Mouse (Mus musculus): ENCODE data around the gene Olfr1136. TPM values are rescaled to one million over a fixed set of nuclear protein-coding genes. Genes with fewer than 3 reads are reported as not detected.

Olfr1136 gene
- not detected in 2 replicates for polyA plus RNA-seq (2015; fragmentation: Nextera tagmentation; extraction: Ambion mirVana)

GRCm38 (mm10) chr2:87693847-87694246 lies at the start of gene Olfr1136:
Gene Olfr1136 (minus strand): TSS chr2:87693947.

GRCm38 (mm10) chr2:87743452-87743851 lies 49.7 kb upstream of the Olfr1136 start, which contains the start of gene Olfr1140:
Gene Olfr1140 (plus strand): TSS chr2:87743752.

GRCm38 (mm10) chr2:87739878-87740277 lies 46.1 kb upstream of the Olfr1136 start, which contains the start of gene Olfr1138:
Gene Olfr1138 (minus strand): TSS chr2:87739978.

GRCm38 (mm10) chr2:87713079-87713478 lies 19.3 kb upstream of the Olfr1136 start, which contains the start of gene Olfr1137:
Gene Olfr1137 (minus strand): TSS chr2:87713179.

GRCm38 (mm10) chr2:87673564-87673963 lies 20.2 kb downstream of the Olfr1136 start, which contains the start of gene Olfr1135:
Gene Olfr1135 (minus strand): TSS chr2:87673664.

GRCm38 (mm10) chr2:87658360-87658759 lies 35.4 kb downstream of the Olfr1136 start, which contains the start of gene Olfr1134:
Gene Olfr1134 (minus strand): TSS chr2:87658460.

GRCm38 (mm10) chr2:87647274-87647673 lies 46.5 kb downstream of the Olfr1136 start, which contains the start of gene Olfr1133:
Gene Olfr1133 (minus strand): TSS chr2:87647374.

Other genes with a start within 250 kb of the Olfr1136 start
- gene Olfr1126, start 240.0 kb downstream of the Olfr1136 start, polyA plus RNA-seq (2015; fragmentation: Nextera tagmentation; extraction: Ambion mirVana): not detected in 2 replicates
- not detected in 2 replicates for gene Pramel7, start 196.9 kb downstream of the Olfr1136 start, polyA plus RNA-seq (2015; fragmentation: Nextera tagmentation; extraction: Ambion mirVana)
- gene Pramel6, start 187.4 kb downstream of the Olfr1136 start, polyA plus RNA-seq (2015; fragmentation: Nextera tagmentation; extraction: Ambion mirVana): not detected in 2 replicates
- not detected in 2 replicates for gene Olfr153, start 162.2 kb downstream of the Olfr1136 start, polyA plus RNA-seq (2015; fragmentation: Nextera tagmentation; extraction: Ambion mirVana)
- gene Olfr1128, start 148.4 kb downstream of the Olfr1136 start, polyA plus RNA-seq (2015; fragmentation: Nextera tagmentation; extraction: Ambion mirVana): not detected in 2 replicates
- not detected in 2 replicates for gene Olfr1129, start 120.0 kb downstream of the Olfr1136 start, polyA plus RNA-seq (2015; fragmentation: Nextera tagmentation; extraction: Ambion mirVana)
- not detected in 2 replicates for gene Olfr1130, start 87.7 kb downstream of the Olfr1136 start, polyA plus RNA-seq (2015; fragmentation: Nextera tagmentation; extraction: Ambion mirVana)
- gene Olfr1131, start 66.8 kb downstream of the Olfr1136 start, polyA plus RNA-seq (2015; fragmentation: Nextera tagmentation; extraction: Ambion mirVana): not detected in 2 replicates
- gene Olfr1132, start 56.4 kb downstream of the Olfr1136 start, polyA plus RNA-seq (2015; fragmentation: Nextera tagmentation; extraction: Ambion mirVana): not detected in 2 replicates
- gene Olfr1133, start 46.6 kb downstream of the Olfr1136 start, polyA plus RNA-seq (2015; fragmentation: Nextera tagmentation; extraction: Ambion mirVana): not detected in 2 replicates
- not detected in 2 replicates for gene Olfr1134, start 35.5 kb downstream of the Olfr1136 start, polyA plus RNA-seq (2015; fragmentation: Nextera tagmentation; extraction: Ambion mirVana)
- not detected in 2 replicates for gene Olfr1135, start 20.3 kb downstream of the Olfr1136 start, polyA plus RNA-seq (2015; fragmentation: Nextera tagmentation; extraction: Ambion mirVana)
- not detected in 2 replicates for gene Olfr1137, start 19.2 kb upstream of the Olfr1136 start, polyA plus RNA-seq (2015; fragmentation: Nextera tagmentation; extraction: Ambion mirVana)
- not detected in 2 replicates for gene Olfr1138, start 46.0 kb upstream of the Olfr1136 start, polyA plus RNA-seq (2015; fragmentation: Nextera tagmentation; extraction: Ambion mirVana)
- gene Olfr1140, start 49.8 kb upstream of the Olfr1136 start, polyA plus RNA-seq (2015; fragmentation: Nextera tagmentation; extraction: Ambion mirVana): not detected in 2 replicates
- not detected in 2 replicates for gene Olfr1141, start 60.0 kb upstream of the Olfr1136 start, polyA plus RNA-seq (2015; fragmentation: Nextera tagmentation; extraction: Ambion mirVana)
- not detected in 2 replicates for gene Olfr152, start 85.5 kb upstream of the Olfr1136 start, polyA plus RNA-seq (2015; fragmentation: Nextera tagmentation; extraction: Ambion mirVana)
- not detected in 2 replicates for gene Olfr1143, start 106.6 kb upstream of the Olfr1136 start, polyA plus RNA-seq (2015; fragmentation: Nextera tagmentation; extraction: Ambion mirVana)
- not detected in 2 replicates for gene Olfr1145, start 115.9 kb upstream of the Olfr1136 start, polyA plus RNA-seq (2015; fragmentation: Nextera tagmentation; extraction: Ambion mirVana)
- not detected in 2 replicates for gene Olfr1148, start 136.6 kb upstream of the Olfr1136 start, polyA plus RNA-seq (2015; fragmentation: Nextera tagmentation; extraction: Ambion mirVana)
- not detected in 2 replicates for gene Olfr1150-ps1, start 150.0 kb upstream of the Olfr1136 start, polyA plus RNA-seq (2015; fragmentation: Nextera tagmentation; extraction: Ambion mirVana)
- not detected in 2 replicates for gene Olfr1151, start 161.9 kb upstream of the Olfr1136 start, polyA plus RNA-seq (2015; fragmentation: Nextera tagmentation; extraction: Ambion mirVana)
- 0.02 TPM in 1 of 2 replicates, not detected in the other for gene Olfr1152, start 172.5 kb upstream of the Olfr1136 start, polyA plus RNA-seq (2015; fragmentation: Nextera tagmentation; extraction: Ambion mirVana)
- gene Olfr1153, start 201.0 kb upstream of the Olfr1136 start, polyA plus RNA-seq (2015; fragmentation: Nextera tagmentation; extraction: Ambion mirVana): not detected in 2 replicates
- not detected in 2 replicates for gene Olfr1154, start 211.2 kb upstream of the Olfr1136 start, polyA plus RNA-seq (2015; fragmentation: Nextera tagmentation; extraction: Ambion mirVana)